Mouse (Mus musculus): ENCODE results near the gene Gas2l3.

GRCm38 (mm10) chr10:89461856-89462507, 18.2 kb upstream of the Gas2l3 start:
- no peak for TF ChIP-seq CTCF (IDR thresholded peaks at IDR 0.05; ENCODE audit: extremely low read depth, insufficient read length, insufficient replicate concordance, low read depth, low read length)
- TF ChIP-seq POLR2A (IDR thresholded peaks at IDR 0.05; ENCODE audit: low read depth, low read length): no peak
